Mouse (Mus musculus): ENCODE results near the gene Atp13a3. TPM values are rescaled to one million over a fixed set of nuclear protein-coding genes. Genes with fewer than 3 reads are reported as not detected.

The Atp13a3 gene
- total RNA-seq, 1 experiment from 2014 or later = 114 TPM

- ATAC-seq (replicated peaks; ENCODE audit: low read depth, poor library complexity, severe bottlenecking) = no peak
Observed at GRCm38 (mm10) chr16:30285701-30286100, 120.1 kb downstream of the Atp13a3 start.

- ATAC-seq (replicated peaks; ENCODE audit: low read depth, poor library complexity, severe bottlenecking) = peak; percentile 90
Observed at GRCm38 (mm10) chr16:30283743-30284337, 121.9 kb downstream of the Atp13a3 start.

GRCm38 (mm10) chr16:30282844-30283495 lies 122.8 kb downstream of the Atp13a3 start, which contains the start of gene Lrrc15:
Gene Lrrc15 (minus strand): TSS chr16:30283256.
- peak; percentile 52 for ATAC-seq (replicated peaks; ENCODE audit: low read depth, poor library complexity, severe bottlenecking)

GRCm38 (mm10) chr16:30280676-30281297 lies 125.0 kb downstream of the Atp13a3 start:
- no peak for ATAC-seq (replicated peaks; ENCODE audit: low read depth, poor library complexity, severe bottlenecking)

- no peak for ATAC-seq (replicated peaks; ENCODE audit: low read depth, poor library complexity, severe bottlenecking)
Observed at GRCm38 (mm10) chr16:30278406-30278805, 127.4 kb downstream of the Atp13a3 start.

- peak; percentile 64 for ATAC-seq (replicated peaks; ENCODE audit: low read depth, poor library complexity, severe bottlenecking)
Observed at GRCm38 (mm10) chr16:30275558-30276340, 130.0 kb downstream of the Atp13a3 start.

- ATAC-seq (replicated peaks; ENCODE audit: low read depth, poor library complexity, severe bottlenecking) = no peak
Observed at GRCm38 (mm10) chr16:30273065-30273464, 132.7 kb downstream of the Atp13a3 start.

GRCm38 (mm10) chr16:30271941-30272595 lies 133.7 kb downstream of the Atp13a3 start:
- ATAC-seq (replicated peaks; ENCODE audit: low read depth, poor library complexity, severe bottlenecking) = 0 out of 2 replicates have a peak, but pooled peaks have one; percentile 29

- no peak for ATAC-seq (replicated peaks; ENCODE audit: low read depth, poor library complexity, severe bottlenecking)
Observed at GRCm38 (mm10) chr16:30271223-30271761, 134.5 kb downstream of the Atp13a3 start.

- no peak for ATAC-seq (replicated peaks; ENCODE audit: low read depth, poor library complexity, severe bottlenecking)
Observed at GRCm38 (mm10) chr16:30267359-30267758, 138.4 kb downstream of the Atp13a3 start, which contains the start of gene Cpn2. Gene Cpn2 (minus strand): TSS chr16:30267499.

GRCm38 (mm10) chr16:30266561-30266960 lies 139.2 kb downstream of the Atp13a3 start:
- no peak for ATAC-seq (replicated peaks; ENCODE audit: low read depth, poor library complexity, severe bottlenecking)

GRCm38 (mm10) chr16:30265611-30266010 lies 140.2 kb downstream of the Atp13a3 start:
- peak; percentile 67 for ATAC-seq (replicated peaks; ENCODE audit: low read depth, poor library complexity, severe bottlenecking)

GRCm38 (mm10) chr16:30263156-30263555 lies 142.6 kb downstream of the Atp13a3 start:
- ATAC-seq (replicated peaks; ENCODE audit: low read depth, poor library complexity, severe bottlenecking) = no peak

- ATAC-seq (replicated peaks; ENCODE audit: low read depth, poor library complexity, severe bottlenecking) = peak; percentile 51; the same call in 1 of the 2 replicates
Observed at GRCm38 (mm10) chr16:30262664-30263063, 143.1 kb downstream of the Atp13a3 start.

Other genes starting within 250 kb of the Atp13a3 start
- not detected in 2 replicates for gene Cpn2, start 138.5 kb downstream of the Atp13a3 start, total RNA-seq (2017)
- not detected in 2 replicates for gene Lrrc15, start 122.7 kb downstream of the Atp13a3 start, total RNA-seq (2017)
- gene Gp5, start 95.2 kb downstream of the Atp13a3 start, total RNA-seq (2017) = 11.8 and 11.9 TPM in 2 replicates
- 0.23 and 1.4 TPM in 2 replicates for gene Tmem44, start 144.9 kb upstream of the Atp13a3 start, total RNA-seq (2017)
- 57.8 and 59.3 TPM in 2 replicates for gene Lsg1, start 181.6 kb upstream of the Atp13a3 start, total RNA-seq (2017)
- 4.9 and 6.4 TPM in 2 replicates for gene Fam43a, start 193.7 kb upstream of the Atp13a3 start, total RNA-seq (2017)